Mouse (Mus musculus) Patski (cell line): ENCODE data around the gene Olfr1272. TPM values are rescaled to one million over a fixed set of nuclear protein-coding genes. Genes with fewer than 3 reads are reported as not detected.
"Not testable (repeated sequence)": the region's sequence is repeated elsewhere in the genome, so short reads cannot be mapped to it uniquely, and the experiment has no call there.

Source experiments
- ATAC-seq: fragments of 100-300 bp; one replicate; pipeline ENCODE4 v1.8.0; 2021
- CTCF ChIA-PET: fragments of 350-600 bp; sonication (Branson Sonifier 250); formaldehyde crosslinking; loops from one replicate; lab custom pipeline; 2022; ENCODE audit warnings: inconsistent platforms; lab: Charles Lee
- POLR2A ChIA-PET: fragments of 350-600 bp; sonication (Branson Sonifier 250); formaldehyde crosslinking; loops from one replicate; lab custom pipeline; 2022; ENCODE audit warnings: antibody characterized with exemption, inconsistent platforms; lab: Charles Lee
- DNase-seq: peaks from one replicate; pipeline ENCODE4 v3.0.0-alpha.2; 2011; ENCODE audit warnings: low read depth, low spot score
- H3K27me3 ChIP-seq: fragments of 371-371 bp; one replicate; pipeline ENCODE4 v1.5.1; 2021
- CTCF ChIP-seq: fragments of 100-300 bp; IDR thresholded peaks from one replicate; pipeline ENCODE4 v1.5.1; 2021
- in situ Hi-C: fragments of 300-500 bp; cut with MboI; formaldehyde crosslinking; loops from 3 replicates; pipeline ENCODE4 v1.11.1; 2018; ENCODE audit warnings: low pct_unique_long_range_greater_than_20kb, mixed read lengths
- polyA plus RNA-seq: library from polyadenylated mRNA; unstranded; gene quantifications from one replicate; pipeline ENCODE4 v1.2.3, GENCODE M21; 2021

Olfr1272 gene
- polyA plus RNA-seq, result not detected

DNA sequence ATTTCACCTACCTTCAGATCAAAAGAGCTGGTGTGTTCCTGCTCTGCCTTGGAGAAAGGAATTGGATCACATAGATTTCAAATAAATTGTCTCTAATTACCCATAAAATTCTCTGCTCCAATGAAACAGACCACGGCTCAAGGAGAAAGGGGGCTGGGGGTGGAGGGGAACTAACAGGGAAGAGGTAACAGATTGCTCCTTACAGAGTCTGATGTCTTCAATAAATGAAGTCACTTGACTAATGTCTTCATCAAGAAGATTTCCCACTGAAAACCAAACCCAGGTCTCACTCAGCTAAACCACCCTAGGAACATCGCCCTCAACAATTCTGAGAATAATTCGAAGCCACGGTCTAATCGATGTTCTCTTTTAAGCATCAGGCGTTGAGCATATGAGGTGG, at the start of gene Olfr1272:
Gene Olfr1272, minus strand, starts transcription at position 101 of the 400 bp plus-strand sequence.
- POLR2A ChIA-PET, result no interaction called here
- CTCF ChIA-PET, result no interaction called here
- no peak for ATAC-seq

DNA sequence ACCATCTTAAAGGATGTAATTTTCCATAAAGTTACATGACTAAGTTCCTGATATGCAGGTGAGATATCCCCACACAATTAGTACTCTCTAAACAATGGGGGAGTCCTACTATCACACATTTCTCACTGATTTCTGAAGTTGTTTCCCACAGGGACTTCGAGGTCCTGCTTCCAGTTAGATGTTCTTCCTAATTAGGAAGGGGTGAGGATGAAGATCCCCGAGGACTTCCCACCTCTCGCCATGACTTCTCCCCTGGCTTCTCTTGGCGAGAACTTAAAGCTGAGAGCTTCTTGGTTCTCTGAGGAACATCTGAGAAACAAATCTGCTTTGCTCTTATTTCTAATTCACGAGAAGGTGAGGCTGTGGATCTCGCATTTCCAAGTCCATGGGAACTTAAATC, 29.3 kb upstream of the Olfr1272 start, which contains the start of gene Gm13769:
Gene Gm13769, plus strand, starts transcription at position 301 of the 400 bp plus-strand sequence.
- H3K27me3 ChIP-seq, in situ Hi-C loops, ATAC-seq, DNase-seq, POLR2A ChIA-PET, CTCF ChIA-PET: not testable (repeated sequence)

More for the DNA sequence above, at the start of gene Olfr1272:
- DNase-seq, result no peak
- in situ Hi-C loops, result no loop called here
- no peak for TF ChIP-seq CTCF
- no peaks in the 10 kb centered on the region for H3K27me3 ChIP-seq

DNA sequence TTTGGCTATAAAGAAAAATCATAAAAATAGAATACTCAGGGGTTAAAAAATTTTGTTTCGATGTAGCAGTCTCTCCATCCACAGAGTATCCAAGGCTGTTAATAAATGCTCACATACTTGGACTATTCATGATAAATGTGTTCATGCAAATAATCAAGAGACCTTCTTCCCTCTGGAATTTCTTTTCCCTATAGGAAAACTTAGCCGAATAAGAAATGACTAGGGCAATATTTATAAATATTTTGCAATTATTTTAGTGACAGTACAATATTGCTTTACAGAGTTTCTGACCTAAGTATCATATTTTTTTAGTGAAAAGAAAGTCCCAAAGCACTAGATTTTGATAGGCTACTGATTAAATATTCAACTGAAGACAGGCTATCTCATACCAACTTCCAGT, 21.7 kb downstream of the Olfr1272 start, which contains the start of gene Olfr1271:
Gene Olfr1271, minus strand, starts transcription at position 101 of the 400 bp plus-strand sequence.
- ATAC-seq (no peak), DNase-seq (no peak)
- in situ Hi-C loops, result no loop called here
- no peak for TF ChIP-seq CTCF
- POLR2A ChIA-PET, result no interaction called here
- no peaks in the 10 kb centered on the region for H3K27me3 ChIP-seq
- CTCF ChIA-PET, result no interaction called here

DNA sequence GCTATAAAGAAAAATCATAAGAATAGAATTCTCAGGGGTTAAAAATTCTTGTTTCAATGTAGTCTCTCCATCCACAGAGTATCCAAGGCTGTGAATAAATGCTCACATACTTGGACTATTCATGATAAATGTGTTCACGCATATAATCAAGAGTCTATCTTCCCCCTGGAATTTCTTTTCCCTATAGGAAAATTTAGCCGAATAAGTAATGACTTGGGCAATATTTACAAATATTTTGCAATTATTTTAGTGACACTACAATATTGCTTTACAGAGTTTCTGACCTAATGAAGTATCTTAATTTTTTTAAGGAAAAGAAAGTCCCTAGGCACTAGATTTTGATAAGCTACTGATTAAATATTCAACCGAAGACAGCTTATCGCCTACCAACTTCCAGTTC, 35.1 kb downstream of the Olfr1272 start, which contains the start of gene Olfr142:
Gene Olfr142, minus strand, starts transcription at position 101 of the 400 bp plus-strand sequence.
- no peak for ATAC-seq
- POLR2A ChIA-PET, result no interaction called here
- CTCF ChIA-PET, result no interaction called here
- no peak for TF ChIP-seq CTCF
- no peak for DNase-seq
- H3K27me3 ChIP-seq, result peaks cover 3% of the 10 kb centered on the region
- in situ Hi-C loops, result no loop called here

Other genes starting within 250 kb of the Olfr1272 start
- gene Olfr140, start 229.2 kb downstream of the Olfr1272 start, polyA plus RNA-seq, result not detected
- not detected for gene Olfr1269, start 171.4 kb downstream of the Olfr1272 start, polyA plus RNA-seq
- not detected for gene Olfr32, start 150.5 kb downstream of the Olfr1272 start, polyA plus RNA-seq
- not detected for gene Olfr1270, start 139.8 kb downstream of the Olfr1272 start, polyA plus RNA-seq
- gene Olfr1506, start 68.3 kb downstream of the Olfr1272 start, polyA plus RNA-seq, result not detected
- not detected for gene Olfr142, start 35.2 kb downstream of the Olfr1272 start, polyA plus RNA-seq
- not detected for gene Olfr1271, start 21.8 kb downstream of the Olfr1272 start, polyA plus RNA-seq
- 0.04 TPM for gene Gm13769, start 29.4 kb upstream of the Olfr1272 start, polyA plus RNA-seq
- gene Olfr1274-ps, start 105.8 kb upstream of the Olfr1272 start, polyA plus RNA-seq, result not detected